Mouse (Mus musculus): ENCODE data around the gene Rnf141. TPM values are rescaled to one million over a fixed set of nuclear protein-coding genes. Genes with fewer than 3 reads are reported as not detected.

Rnf141 gene
- polyA plus RNA-seq, 1 experiment from 2014 or later: 29.0 TPM

GRCm38 (mm10) chr7:110794722-110795121 is 49.5 kb downstream of the Rnf141 start:
- Histone ChIP-seq H3K4me3 (ENCODE audit: low read depth, low read length) (no peak overlapping the region), H3K9ac (ENCODE audit: low read depth, low read length) (no peak overlapping the region), H3K9me3 (replicated peaks; ENCODE audit: control insufficient read depth, low read length) (no peaks in the 10 kb centered on the region), H3K4me1 (ENCODE audit: control insufficient read depth, low read depth, low read length) (peaks cover 4% of the 10 kb centered on the region), H3K36me3 (ENCODE audit: control insufficient read depth, insufficient read depth) (peaks cover 52% of the 10 kb centered on the region), H3K27me3 (ENCODE audit: control insufficient read depth, insufficient read depth, low read depth, low read length) (no peaks in the 10 kb centered on the region), H3K27ac (ENCODE audit: low read length) (no peak overlapping the region), H3K4me2 (ENCODE audit: low read depth, low read length) (no peak overlapping the region)
- 87% methylated on average over 4 of the region's 4 CpGs for WGBS (ENCODE audit: insufficient replicate concordance)
- ATAC-seq (ENCODE audit: low read depth): no peak

GRCm38 (mm10) chr7:110792834-110793233 is 51.4 kb downstream of the Rnf141 start:
- Histone ChIP-seq H3K9ac (ENCODE audit: low read depth, low read length) (no peak overlapping the region), H3K9me3 (replicated peaks; ENCODE audit: control insufficient read depth, low read length) (no peaks in the 10 kb centered on the region), H3K4me1 (ENCODE audit: control insufficient read depth, low read depth, low read length) (peaks cover 4% of the 10 kb centered on the region), H3K27me3 (ENCODE audit: control insufficient read depth, insufficient read depth, low read depth, low read length) (no peaks in the 10 kb centered on the region), H3K27ac (ENCODE audit: low read length) (no peak overlapping the region), H3K4me2 (ENCODE audit: low read depth, low read length) (no peak overlapping the region), H3K36me3 (ENCODE audit: control insufficient read depth, insufficient read depth) (peaks cover 55% of the 10 kb centered on the region), H3K4me3 (ENCODE audit: low read depth, low read length) (no peak overlapping the region)
- 91% methylated on average over 2 of the region's 2 CpGs for WGBS (ENCODE audit: insufficient replicate concordance)
- ATAC-seq (ENCODE audit: low read depth): no peak

GRCm38 (mm10) chr7:110792201-110792600 is 52.1 kb downstream of the Rnf141 start:
- Histone ChIP-seq H3K9me3 (replicated peaks; ENCODE audit: control insufficient read depth, low read length) (no peaks in the 10 kb centered on the region), H3K9ac (ENCODE audit: low read depth, low read length) (no peak overlapping the region), H3K4me1 (ENCODE audit: control insufficient read depth, low read depth, low read length) (peaks cover 4% of the 10 kb centered on the region), H3K36me3 (ENCODE audit: control insufficient read depth, insufficient read depth) (peaks cover 60% of the 10 kb centered on the region), H3K27me3 (ENCODE audit: control insufficient read depth, insufficient read depth, low read depth, low read length) (no peaks in the 10 kb centered on the region), H3K4me2 (ENCODE audit: low read depth, low read length) (no peak overlapping the region), H3K4me3 (ENCODE audit: low read depth, low read length) (no peak overlapping the region), H3K27ac (ENCODE audit: low read length) (no peak overlapping the region)
- no peak for ATAC-seq (ENCODE audit: low read depth)
- 92% methylated on average over 5 of the region's 5 CpGs for WGBS (ENCODE audit: insufficient replicate concordance)

GRCm38 (mm10) chr7:110790878-110791277 is 53.4 kb downstream of the Rnf141 start:
- Histone ChIP-seq H3K27me3 (ENCODE audit: control insufficient read depth, insufficient read depth, low read depth, low read length) (no peaks in the 10 kb centered on the region), H3K4me2 (ENCODE audit: low read depth, low read length) (no peak overlapping the region), H3K4me3 (ENCODE audit: low read depth, low read length) (no peak overlapping the region), H3K36me3 (ENCODE audit: control insufficient read depth, insufficient read depth) (peaks cover 53% of the 10 kb centered on the region), H3K9ac (ENCODE audit: low read depth, low read length) (no peak overlapping the region), H3K9me3 (replicated peaks; ENCODE audit: control insufficient read depth, low read length) (no peaks in the 10 kb centered on the region), H3K4me1 (ENCODE audit: control insufficient read depth, low read depth, low read length) (peaks cover under 1% of the 10 kb centered on the region; the same call in 1 of the 2 replicates), H3K27ac (ENCODE audit: low read length) (no peak overlapping the region)
- WGBS (ENCODE audit: insufficient replicate concordance): 76% methylated on average over 8 of the region's 8 CpGs
- ATAC-seq (ENCODE audit: low read depth): no peak

- H3K4me2 ChIP-seq (ENCODE audit: low read depth, low read length): no peak overlapping the region
- H3K9me3 ChIP-seq (replicated peaks; ENCODE audit: control insufficient read depth, low read length): no peaks in the 10 kb centered on the region
- H3K36me3 ChIP-seq (ENCODE audit: control insufficient read depth, insufficient read depth): peaks cover 37% of the 10 kb centered on the region
- H3K27me3 ChIP-seq (ENCODE audit: control insufficient read depth, insufficient read depth, low read depth, low read length): no peaks in the 10 kb centered on the region
- H3K27ac ChIP-seq (ENCODE audit: low read length): no peak overlapping the region
- no peak overlapping the region for H3K9ac ChIP-seq (ENCODE audit: low read depth, low read length)
- ATAC-seq (ENCODE audit: low read depth): no peak
- peaks cover 12% of the 10 kb centered on the region for H3K4me1 ChIP-seq (ENCODE audit: control insufficient read depth, low read depth, low read length)
- H3K4me3 ChIP-seq (ENCODE audit: low read depth, low read length): no peak overlapping the region
- WGBS (ENCODE audit: insufficient replicate concordance): 70% methylated on average over 6 of the region's 6 CpGs
Observed at GRCm38 (mm10) chr7:110787310-110787709, 56.9 kb downstream of the Rnf141 start.

GRCm38 (mm10) chr7:110785741-110786146 is 58.5 kb downstream of the Rnf141 start:
- 78% methylated on average over 3 of the region's 3 CpGs for WGBS (ENCODE audit: insufficient replicate concordance)
- no peak overlapping the region for H3K4me3 ChIP-seq (ENCODE audit: low read depth, low read length)
- H3K9me3 ChIP-seq (replicated peaks; ENCODE audit: control insufficient read depth, low read length): no peaks in the 10 kb centered on the region
- H3K4me1 ChIP-seq (ENCODE audit: control insufficient read depth, low read depth, low read length): peaks cover 27% of the 10 kb centered on the region
- no peaks in the 10 kb centered on the region for H3K27me3 ChIP-seq (ENCODE audit: control insufficient read depth, insufficient read depth, low read depth, low read length)
- no peak overlapping the region for H3K27ac ChIP-seq (ENCODE audit: low read length)
- no peak overlapping the region for H3K4me2 ChIP-seq (ENCODE audit: low read depth, low read length)
- ATAC-seq (ENCODE audit: low read depth): no peak
- peaks cover 24% of the 10 kb centered on the region for H3K36me3 ChIP-seq (ENCODE audit: control insufficient read depth, insufficient read depth)
- no peak overlapping the region for H3K9ac ChIP-seq (ENCODE audit: low read depth, low read length)

- no peak for ATAC-seq (ENCODE audit: low read depth)
- Histone ChIP-seq H3K36me3 (ENCODE audit: control insufficient read depth, insufficient read depth) (peaks cover 21% of the 10 kb centered on the region), H3K4me1 (ENCODE audit: control insufficient read depth, low read depth, low read length) (peaks cover 35% of the 10 kb centered on the region), H3K9me3 (replicated peaks; ENCODE audit: control insufficient read depth, low read length) (no peaks in the 10 kb centered on the region), H3K9ac (ENCODE audit: low read depth, low read length) (no peak overlapping the region), H3K4me2 (ENCODE audit: low read depth, low read length) (no peak overlapping the region), H3K27ac (ENCODE audit: low read length) (no peak overlapping the region), H3K4me3 (ENCODE audit: low read depth, low read length) (no peak overlapping the region), H3K27me3 (ENCODE audit: control insufficient read depth, insufficient read depth, low read depth, low read length) (no peaks in the 10 kb centered on the region)
- 79% methylated on average over 8 of the region's 8 CpGs for WGBS (ENCODE audit: insufficient replicate concordance)
Observed at GRCm38 (mm10) chr7:110784965-110785364, 59.3 kb downstream of the Rnf141 start.

GRCm38 (mm10) chr7:110782845-110783478 is 61.3 kb downstream of the Rnf141 start:
- Histone ChIP-seq H3K4me1 (ENCODE audit: control insufficient read depth, low read depth, low read length) (peaks cover 54% of the 10 kb centered on the region), H3K4me3 (ENCODE audit: low read depth, low read length) (no peak overlapping the region), H3K4me2 (ENCODE audit: low read depth, low read length) (no peak overlapping the region), H3K27ac (ENCODE audit: low read length) (no peak overlapping the region), H3K9ac (ENCODE audit: low read depth, low read length) (no peak overlapping the region), H3K9me3 (replicated peaks; ENCODE audit: control insufficient read depth, low read length) (no peaks in the 10 kb centered on the region), H3K27me3 (ENCODE audit: control insufficient read depth, insufficient read depth, low read depth, low read length) (no peaks in the 10 kb centered on the region), H3K36me3 (ENCODE audit: control insufficient read depth, insufficient read depth) (peaks cover 12% of the 10 kb centered on the region)
- WGBS (ENCODE audit: insufficient replicate concordance): 73% methylated on average over 10 of the region's 10 CpGs
- no peak for ATAC-seq (ENCODE audit: low read depth)

GRCm38 (mm10) chr7:110782135-110782534 is 62.1 kb downstream of the Rnf141 start:
- Histone ChIP-seq H3K27ac (ENCODE audit: low read length) (peak overlapping the region; percentile 92), H3K4me2 (ENCODE audit: low read depth, low read length) (peak overlapping the region; percentile 74), H3K4me3 (ENCODE audit: low read depth, low read length) (peak overlapping the region; percentile 43; the same call in 1 of the 2 replicates), H3K9ac (ENCODE audit: low read depth, low read length) (peak overlapping the region; percentile 67), H3K27me3 (ENCODE audit: control insufficient read depth, insufficient read depth, low read depth, low read length) (no peaks in the 10 kb centered on the region), H3K36me3 (ENCODE audit: control insufficient read depth, insufficient read depth) (peaks cover 4% of the 10 kb centered on the region), H3K9me3 (replicated peaks; ENCODE audit: control insufficient read depth, low read length) (no peaks in the 10 kb centered on the region), H3K4me1 (ENCODE audit: control insufficient read depth, low read depth, low read length) (peaks cover 63% of the 10 kb centered on the region)
- 39% methylated on average over 7 of the region's 7 CpGs for WGBS (ENCODE audit: insufficient replicate concordance)
- ATAC-seq (ENCODE audit: low read depth): 0 out of 2 replicates have a peak, but pooled peaks have one; percentile 3
